Mouse (Mus musculus) B cell, adult 62 days (primary cell): ENCODE results near the gene Gje1. TPM values are rescaled to one million over a fixed set of nuclear protein-coding genes. Genes with fewer than 3 reads are reported as not detected.

Experiments
- total RNA-seq: library from RNA; stranded (reverse); gene quantifications from 4 replicates; pipeline ENCODE4 v1.2.4, GENCODE M21; 2023

Gene Gje1
- 0.39 TPM in 1 of 4 replicates, not detected in the others for total RNA-seq

GRCm38 (mm10) chr10:14718114-14718513 is at the start of gene Gje1:
Gene Gje1, minus strand, starts transcription at chr10:14718214.

GRCm38 (mm10) chr10:14705072-14706066 is 12.6 kb downstream of the Gje1 start, which contains the start of the genes Vta1 and Nmbr:
Gene Vta1, minus strand, starts transcription at chr10:14705560.
Gene Nmbr, plus strand, starts transcription at chr10:14705591.

Other genes with a start within 250 kb of the Gje1 start
- 0.17 TPM in 1 of 4 replicates, not detected in the others for gene Adgrg6, start 172.6 kb downstream of the Gje1 start, total RNA-seq
- gene Vta1, start 12.7 kb downstream of the Gje1 start, total RNA-seq, result 38.8 to 45.1 TPM (median 44.7 TPM) in 4 replicates
- not detected in 4 replicates for gene Nmbr, start 12.6 kb downstream of the Gje1 start, total RNA-seq